Mouse (Mus musculus): Measurements from ENCODE around the gene Ccdc177.

- peak; percentile 30 for TF ChIP-seq RAD21 (IDR thresholded peaks at IDR 0.05; ENCODE audit: low read depth, low read length)
- no peak for TF ChIP-seq TCF12 (IDR thresholded peaks at IDR 0.05; ENCODE audit: low read depth, low read length)
- no peak for TF ChIP-seq EP300 (IDR thresholded peaks at IDR 0.05; ENCODE audit: low read length)
These were observed 29.9 kb downstream of the Ccdc177 start for GRCm38 (mm10) chr12:80730567-80730966.

Data from CH12.LX (cell line).